Mouse (Mus musculus) CD4-positive naive resting alpha-beta T cell, adult 76 days (primary cell): ENCODE measurements around the gene Dixdc1. TPM values are rescaled to one million over a fixed set of nuclear protein-coding genes. Genes with fewer than 3 reads are reported as not detected.

Experiments used
- total RNA-seq: library from RNA; stranded (reverse); gene quantifications from one replicate; pipeline ENCODE4 v1.2.4, GENCODE M21; 2023

The Dixdc1 gene
- not detected for total RNA-seq

GRCm38 (mm10) chr9:50738914-50739870 lies at the start of gene Dixdc1:
Gene Dixdc1 (minus strand): TSS chr9:50739517.

DNA sequence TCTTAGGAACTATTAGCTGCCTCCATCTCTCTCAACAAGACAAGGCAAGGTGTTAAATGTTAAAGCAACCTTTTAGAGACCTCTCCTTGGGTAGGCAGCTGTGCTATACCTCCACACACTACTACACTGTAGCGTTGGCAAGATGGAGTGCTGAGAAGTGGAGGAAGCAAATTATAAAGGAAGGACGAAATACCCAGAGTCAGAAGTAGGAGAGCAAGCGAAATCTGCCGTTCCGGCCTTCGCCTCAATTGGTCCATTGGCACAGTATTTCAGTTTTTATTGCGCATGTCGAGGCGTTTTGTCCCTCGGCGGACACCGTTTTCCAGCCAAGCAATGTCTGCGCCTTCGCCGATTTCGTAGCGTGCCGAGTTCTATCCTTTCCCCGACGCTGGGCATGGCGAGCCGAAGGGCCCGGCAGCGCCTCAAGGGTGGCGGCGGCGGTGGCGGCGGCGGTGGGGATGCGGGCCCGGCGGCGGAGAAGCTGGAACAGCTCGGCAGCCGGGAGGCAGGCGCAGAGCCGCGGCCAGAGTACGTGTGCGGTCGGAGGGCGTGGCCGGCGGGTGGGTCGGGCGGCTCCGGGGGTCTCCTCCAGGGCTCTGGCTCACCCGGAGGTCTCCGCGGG lies 35.8 kb upstream of the Dixdc1 start, which contains the start of the genes Alg9 and 1110032A03Rik:
Alg9 (plus strand) TSS at position 29 of the 622 bp plus-strand sequence.
1110032A03Rik (minus strand) TSS at position 530 of the 622 bp plus-strand sequence.

DNA sequence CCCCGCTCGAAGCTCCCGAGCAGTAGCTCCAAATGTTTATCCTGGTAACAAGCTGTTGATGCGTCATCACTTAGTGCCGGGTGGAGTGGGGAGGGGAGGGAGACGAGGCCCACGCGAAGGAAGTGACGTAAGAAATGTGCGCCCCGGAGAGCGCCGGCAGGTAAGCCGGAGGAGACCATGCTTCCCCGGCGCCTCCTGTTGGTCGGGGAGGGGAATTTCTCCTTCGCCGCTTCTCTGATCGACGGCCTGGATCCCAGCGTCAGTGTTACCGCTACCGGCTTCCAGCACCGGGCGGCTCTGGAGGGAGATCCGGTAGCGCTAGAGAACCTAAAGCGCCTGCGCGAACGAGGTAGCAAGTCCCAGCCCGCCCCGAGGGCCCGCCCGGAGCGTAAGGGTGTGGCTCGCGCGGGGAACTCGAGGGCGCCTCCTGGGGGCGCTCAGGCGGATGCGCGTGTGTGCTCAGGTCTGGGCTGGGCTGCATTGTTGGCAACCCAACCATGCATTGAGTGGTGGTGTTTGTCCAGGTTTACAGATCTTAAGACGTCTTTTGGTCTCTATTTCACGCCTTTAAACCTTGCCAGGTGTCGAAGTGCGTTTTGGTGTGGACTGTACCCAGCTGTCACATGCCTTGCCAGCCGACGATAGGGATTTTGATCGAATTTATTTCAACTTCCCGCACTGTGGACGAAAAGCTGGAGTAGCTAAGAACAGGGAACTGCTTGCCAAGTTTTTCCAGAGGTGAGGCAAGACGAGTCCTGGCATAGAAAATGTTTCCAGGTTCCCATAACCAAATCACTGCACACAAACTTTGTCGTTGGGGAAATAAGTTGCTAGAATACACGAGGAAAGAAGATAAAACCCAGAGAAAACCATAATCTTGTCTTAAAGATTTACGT lies 29.0 kb upstream of the Dixdc1 start, which contains the start of gene Fdxacb1:
Fdxacb1 (plus strand) TSS at position 130 of the 896 bp plus-strand sequence.

GRCm38 (mm10) chr9:50752054-50752602 lies 12.8 kb upstream of the Dixdc1 start, which contains the start of gene Hspb2:
Gene Hspb2 (minus strand): TSS chr9:50752354.

DNA sequence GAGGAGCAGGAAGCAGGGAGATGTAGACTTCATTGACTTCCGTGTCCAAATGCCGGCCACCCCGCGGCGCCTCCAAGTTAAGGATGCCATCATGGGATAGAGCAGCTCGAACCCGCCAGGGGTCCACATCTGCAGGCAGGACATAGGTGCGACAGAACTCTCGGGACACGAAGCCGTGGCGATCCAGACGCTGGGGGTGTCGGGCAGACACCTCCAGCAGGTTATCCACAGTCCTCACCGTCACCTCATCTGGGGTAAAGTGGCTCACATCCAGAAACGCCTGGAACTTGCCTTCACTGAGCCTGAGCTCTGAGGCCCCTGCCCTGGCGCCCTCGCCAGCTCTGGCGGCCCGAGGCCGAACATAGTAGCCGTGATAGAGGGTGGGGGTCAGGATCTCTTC lies 12.0 kb upstream of the Dixdc1 start, which contains the start of gene Cryab:
Cryab (plus strand) TSS at position 3 of the 400 bp plus-strand sequence.

DNA sequence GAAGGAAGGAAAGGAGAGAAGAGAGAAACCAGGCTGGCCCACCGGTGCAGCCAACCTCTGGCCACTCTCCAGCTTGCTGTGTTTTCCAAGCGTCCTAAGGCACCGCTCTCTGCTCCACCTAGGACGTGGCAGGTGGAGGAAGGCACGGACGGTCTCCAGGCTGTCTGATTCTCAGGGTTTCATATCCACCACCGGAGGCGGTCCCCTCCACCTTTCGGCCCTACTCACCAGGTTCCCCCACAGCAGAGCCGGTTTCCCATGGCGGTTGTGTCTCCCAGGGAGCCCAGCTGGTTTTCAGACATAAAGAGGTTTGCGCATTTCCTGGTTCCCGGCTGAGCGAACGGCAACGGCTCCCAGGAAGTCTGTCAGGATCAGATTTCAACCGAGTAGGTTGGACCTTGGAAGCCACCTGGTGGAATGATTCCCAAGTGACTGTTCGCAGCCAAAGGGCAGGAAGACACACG lies 6.9 kb upstream of the Dixdc1 start, which contains the start of gene 2310030G06Rik:
2310030G06Rik (minus strand) TSS at position 323 of the 464 bp plus-strand sequence.

DNA sequence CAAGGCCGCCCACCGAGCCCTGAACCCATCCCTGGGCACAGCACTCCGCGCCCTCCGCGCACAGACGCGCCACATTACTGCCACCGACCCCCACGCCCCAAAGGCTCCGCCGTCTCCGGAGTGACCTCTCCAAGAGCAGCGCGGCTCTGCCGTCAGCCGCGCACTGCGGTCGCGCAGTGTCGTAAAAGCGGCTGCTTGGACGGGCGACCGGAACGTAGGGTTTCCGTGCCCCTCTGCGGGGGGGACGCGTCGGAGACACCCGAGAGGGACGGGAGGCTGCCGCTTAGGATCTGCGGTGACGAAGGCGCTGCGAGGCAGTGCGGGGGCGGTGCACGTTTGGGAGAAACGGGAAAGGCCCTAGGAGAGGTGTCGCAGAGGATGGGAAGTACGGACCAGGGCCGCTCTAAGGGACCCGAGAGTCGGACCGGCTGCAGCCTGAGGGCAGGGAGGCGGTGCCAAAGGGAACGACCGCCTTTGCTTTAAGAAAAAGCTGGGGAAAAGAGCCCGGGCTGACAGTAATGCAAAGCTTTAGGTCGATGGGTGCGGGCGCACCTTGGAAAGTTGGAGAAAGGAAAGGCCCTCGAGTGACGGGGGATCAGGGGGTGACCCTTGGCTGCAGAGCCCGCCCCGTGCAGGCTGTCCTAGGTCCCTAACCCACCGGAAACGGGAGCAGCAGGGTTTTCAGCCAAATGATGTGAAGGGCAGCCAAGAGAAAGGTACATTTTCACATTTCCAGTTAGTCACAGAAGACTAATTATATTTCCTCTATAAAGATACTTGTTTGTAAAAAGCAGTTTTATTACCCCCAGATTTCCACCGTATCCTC lies 79.7 kb downstream of the Dixdc1 start, which contains the start of gene Dlat:
Dlat (minus strand) TSS at position 389 of the 826 bp plus-strand sequence.

DNA sequence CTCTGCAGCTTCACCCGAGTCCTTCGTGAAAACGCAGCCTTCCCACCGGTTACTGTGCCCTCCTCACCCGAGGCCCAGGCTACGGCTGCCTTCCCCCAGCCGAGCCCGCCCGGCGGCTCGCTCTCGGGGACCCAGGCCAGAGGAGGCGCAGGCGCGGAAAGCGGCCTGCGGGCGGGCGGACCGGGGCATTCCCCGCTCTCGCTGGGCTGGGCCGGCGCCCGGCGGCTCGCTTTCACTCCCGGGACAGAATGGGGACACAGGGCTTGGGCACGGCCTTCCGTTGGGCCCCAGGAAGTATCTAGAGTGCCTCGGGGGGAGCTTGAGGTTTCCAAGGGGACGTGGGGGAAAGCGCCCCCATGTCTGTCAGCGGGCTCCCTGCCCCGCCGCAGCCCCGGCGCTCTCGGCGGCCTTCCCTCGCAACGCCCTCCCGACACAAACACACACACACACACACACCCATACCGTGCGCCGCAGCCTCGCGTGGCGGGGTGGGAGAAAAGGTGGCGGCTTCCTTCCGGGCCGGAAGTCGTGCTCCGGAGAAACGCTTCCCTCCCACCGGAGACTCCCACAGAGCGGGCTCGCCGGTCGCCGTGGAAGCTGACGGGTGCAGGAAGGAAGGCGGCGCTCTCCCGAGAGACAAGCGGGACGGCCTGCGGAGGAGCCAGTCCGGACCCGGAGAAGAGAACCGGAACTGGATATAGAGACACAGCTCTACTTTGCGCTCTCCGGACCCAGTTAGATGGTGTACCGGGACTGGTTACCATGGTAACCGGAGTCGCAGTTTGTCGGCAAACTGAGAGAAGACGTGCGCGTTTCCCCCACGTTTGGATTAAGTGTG lies 122.3 kb downstream of the Dixdc1 start, which contains the start of the genes Pih1d2 and Nkapd1:
Pih1d2 (plus strand) TSS at position 556 of the 838 bp plus-strand sequence.
Nkapd1 (minus strand) TSS at position 699 of the 838 bp plus-strand sequence.

Other genes starting within 250 kb of the Dixdc1 start
- not detected for gene Plet1, start 245.0 kb downstream of the Dixdc1 start, total RNA-seq
- gene Pts, start 210.8 kb downstream of the Dixdc1 start, total RNA-seq, result 40.5 TPM
- gene Il18, start 184.7 kb downstream of the Dixdc1 start, total RNA-seq, result 2.3 TPM
- gene Bco2, start 184.3 kb downstream of the Dixdc1 start, total RNA-seq, result not detected
- gene Tex12, start 178.2 kb downstream of the Dixdc1 start, total RNA-seq, result not detected
- 52.9 TPM for gene Sdhd, start 135.7 kb downstream of the Dixdc1 start, total RNA-seq
- gene Timm8b, start 135.6 kb downstream of the Dixdc1 start, total RNA-seq, result 42.6 TPM
- gene Pih1d2, start 122.2 kb downstream of the Dixdc1 start, total RNA-seq, result 1.7 TPM
- 32.5 TPM for gene Nkapd1, start 122.1 kb downstream of the Dixdc1 start, total RNA-seq
- gene Dlat, start 79.7 kb downstream of the Dixdc1 start, total RNA-seq, result 27.2 TPM
- not detected for gene 2310030G06Rik, start 7.0 kb upstream of the Dixdc1 start, total RNA-seq
- gene Cryab, start 11.8 kb upstream of the Dixdc1 start, total RNA-seq, result not detected
- gene Hspb2, start 12.8 kb upstream of the Dixdc1 start, total RNA-seq, result not detected
- 7.9 TPM for gene Fdxacb1, start 28.7 kb upstream of the Dixdc1 start, total RNA-seq
- 20.2 TPM for gene Alg9, start 35.5 kb upstream of the Dixdc1 start, total RNA-seq
- gene 1110032A03Rik, start 36.0 kb upstream of the Dixdc1 start, total RNA-seq, result 11.1 TPM
- 68.4 TPM for gene Ppp2r1b, start 105.8 kb upstream of the Dixdc1 start, total RNA-seq